Mouse (Mus musculus) small intestine, adult 2 months (tissue): Measurements from ENCODE around the gene Gm29423. TPM values are rescaled to one million over a fixed set of nuclear protein-coding genes. Genes with fewer than 3 reads are reported as not detected.
"Not testable (repeated sequence)": the region's sequence is repeated elsewhere in the genome, so short reads cannot be mapped to it uniquely, and the experiment has no call there.

ENCODE experiments used
- H3K27ac ChIP-seq: fragments of 200-500 bp; 2 replicates; pipeline ENCODE4 v1.5.1; 2012; ENCODE audit warnings: low read depth, low read length, control low read depth, inconsistent platforms; ENCODE audit not compliant: insufficient read depth
- H3K27me3 ChIP-seq: fragments of 200-500 bp; 2 replicates; pipeline ENCODE4 v1.6.1; 2012; ENCODE audit warnings: mild to moderate bottlenecking, moderate library complexity, low read length, inconsistent platforms; ENCODE audit not compliant: control insufficient read depth, insufficient read depth
- H3K36me3 ChIP-seq: fragments of 200-500 bp; 2 replicates; pipeline ENCODE4 v1.6.1; 2012; ENCODE audit warnings: mild to moderate bottlenecking, low read length, control low read depth, inconsistent platforms; ENCODE audit not compliant: control insufficient read depth, insufficient read depth
- H3K4me1 ChIP-seq: fragments of 200-500 bp; 2 replicates; pipeline ENCODE4 v1.6.1; 2012; ENCODE audit warnings: low read length, inconsistent platforms, mixed read lengths; ENCODE audit not compliant: control insufficient read depth, insufficient read depth, insufficient read length
- H3K4me3 ChIP-seq: fragments of 200-500 bp; 2 replicates; pipeline ENCODE4 v1.5.1; 2012; ENCODE audit warnings: low read depth, mild to moderate bottlenecking, control low read depth, inconsistent platforms, low read length, moderate library complexity
- WGBS: fragments of 180-500 bp; shearing (Covaris S2); methylation state at CpG from one replicate; pipeline ENCODE4 v1.1.7; 2018; 5-methylcytosine and 5-hydroxymethylcytosine counted together
- polyA plus RNA-seq: library from polyadenylated mRNA; depleted of rRNA; stranded (reverse); fragments of >200 nt; gene quantifications from 2 replicates; pipeline ENCODE4 v1.2.3, GENCODE M21; 2012; rRNA removed

The Gm29423 gene
- not detected in 2 replicates for polyA plus RNA-seq

DNA sequence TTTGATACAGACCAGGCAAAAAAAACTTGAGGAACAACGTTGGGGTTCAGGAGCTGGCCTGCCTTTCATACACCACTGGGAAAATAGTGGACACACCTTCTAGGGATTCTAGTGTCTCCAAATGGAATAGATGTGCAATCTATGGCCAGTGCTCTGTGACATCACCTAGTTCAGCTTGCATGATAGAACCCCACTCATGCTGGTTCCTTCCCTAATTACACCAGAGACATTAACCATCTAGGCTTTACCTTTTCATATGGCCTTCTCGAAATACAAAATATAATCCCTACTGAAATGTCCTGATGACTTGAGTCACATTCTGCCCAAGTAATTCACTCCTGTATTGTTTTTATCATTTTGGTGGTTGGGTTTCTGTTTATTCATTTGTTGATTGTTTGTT lies at the start of gene Gm29423, which contains the start of gene Gm29644:
Gene Gm29423 (minus strand): TSS at position 101 of the 400 bp plus-strand sequence.
Gene Gm29644 (minus strand): TSS at position 157 of the 400 bp plus-strand sequence.
- not testable (repeated sequence) for H3K36me3 ChIP-seq, H3K27ac ChIP-seq, H3K27me3 ChIP-seq, H3K4me3 ChIP-seq, H3K4me1 ChIP-seq
- WGBS: 40% methylated on average over 1 of the region's 2 CpGs

- not testable (repeated sequence) for H3K27me3 ChIP-seq, H3K36me3 ChIP-seq, H3K4me1 ChIP-seq, H3K4me3 ChIP-seq, H3K27ac ChIP-seq
- WGBS: no CpG with 5 or more reads among the region's 4 CpGs
Observed at GRCm38 (mm10) chrY:70273542-70273941, 29.5 kb downstream of the Gm29423 start, which contains the start of gene Gm21118. Gene Gm21118, minus strand, starts transcription at chrY:70273642.

Other genes with a start within 250 kb of the Gm29423 start
- not detected in 2 replicates for gene Gm21118, start 29.6 kb downstream of the Gm29423 start, polyA plus RNA-seq
- gene Gm29644, start 56 bp upstream of the Gm29423 start, polyA plus RNA-seq: not detected in 2 replicates
- not detected in 2 replicates for gene Gm20888, start 138.6 kb upstream of the Gm29423 start, polyA plus RNA-seq